Mouse (Mus musculus) intestine, embryonic 16.5 days (tissue): ENCODE data around the gene Aste1. TPM values are rescaled to one million over a fixed set of nuclear protein-coding genes. Genes with fewer than 3 reads are reported as not detected.

Experiments used
- ATAC-seq: fragments of 200-750 bp; cut with Nextera tagmentation; 2 replicates; pipeline ENCODE4 v1.8.0; 2017; ENCODE audit warnings: moderate TSS enrichment, moderate library complexity
- H3K27ac ChIP-seq: fragments of 300-500 bp; sonication (generic); 2 replicates; pipeline ENCODE4 v1.5.1; 2014; ENCODE audit warnings: mild to moderate bottlenecking, low read length
- H3K27me3 ChIP-seq: fragments of 300-500 bp; sonication (generic); replicated peaks from 2 replicates; pipeline ENCODE4 v1.6.1; 2014; ENCODE audit warnings: low read length, control low read depth, mixed read lengths; ENCODE audit not compliant: control insufficient read depth, insufficient read depth
- H3K36me3 ChIP-seq: fragments of 300-500 bp; sonication (generic); 2 replicates; pipeline ENCODE4 v1.6.1; 2014; ENCODE audit warnings: low read length, control low read depth; ENCODE audit not compliant: control insufficient read depth, insufficient read depth
- H3K4me1 ChIP-seq: fragments of 300-500 bp; sonication (generic); 2 replicates; pipeline ENCODE4 v1.6.1; 2014; ENCODE audit warnings: low read length, control low read depth, mixed read lengths; ENCODE audit not compliant: control insufficient read depth, insufficient read depth
- H3K4me2 ChIP-seq: fragments of 300-500 bp; sonication (generic); 2 replicates; pipeline ENCODE4 v1.6.1; 2014; ENCODE audit warnings: low read depth, low read length, control low read depth
- H3K4me3 ChIP-seq: fragments of 300-500 bp; sonication (generic); 2 replicates; pipeline ENCODE4 v1.5.1; 2014; ENCODE audit warnings: mild to moderate bottlenecking, low read length
- H3K9ac ChIP-seq: fragments of 300-500 bp; sonication (generic); 2 replicates; pipeline ENCODE4 v1.6.1; 2014; ENCODE audit warnings: low read depth, low read length
- H3K9me3 ChIP-seq: fragments of 300-500 bp; sonication (generic); 2 replicates; pipeline ENCODE4 v1.6.1; 2016; ENCODE audit warnings: low read length, control low read depth; ENCODE audit not compliant: control insufficient read depth
- WGBS: fragments of 180-500 bp; shearing (Covaris S2); extraction: QIAGEN DNeasy Blood & Tissue Kit; methylation state at CpG from one replicate; pipeline ENCODE4 v1.1.7; 2014; 5-methylcytosine and 5-hydroxymethylcytosine counted together
- polyA plus RNA-seq: library from polyadenylated mRNA; unstranded; fragments of >200 nt; fragmentation: Nextera tagmentation; extraction: Ambion mirVana; gene quantifications from 2 replicates; pipeline ENCODE4 v1.2.1, GENCODE M21; 2015

Aste1 gene
- 12.2 and 12.6 TPM in 2 replicates for polyA plus RNA-seq

GRCm38 (mm10) chr9:105395218-105395627, at the start of gene Aste1, which contains the start of gene Nek11:
Gene Aste1 (plus strand): TSS chr9:105395392.
Gene Nek11 (minus strand): TSS chr9:105395524.
- H3K4me2 ChIP-seq: peak within 1 kb of the TSS; percentile 79
- WGBS: under 1% methylated on average over 44 of the region's 44 CpGs
- peaks cover 4% of the 10 kb centered on the region; the same call in 1 of the 2 replicates for H3K36me3 ChIP-seq
- peak; percentile 99 for ATAC-seq
- H3K27ac ChIP-seq: peak within 1 kb of the TSS; percentile 96
- no peaks in the 10 kb centered on the region for H3K27me3 ChIP-seq
- H3K9ac ChIP-seq: peak within 1 kb of the TSS; percentile 80
- peaks cover 13% of the 10 kb centered on the region for H3K4me1 ChIP-seq
- H3K4me3 ChIP-seq: peak within 1 kb of the TSS; percentile 77
- no peaks in the 10 kb centered on the region for H3K9me3 ChIP-seq

GRCm38 (mm10) chr9:105348242-105349031, 46.8 kb upstream of the Aste1 start:
- no peak overlapping the region for H3K4me2 ChIP-seq
- no peak overlapping the region for H3K9ac ChIP-seq
- no peak overlapping the region for H3K27ac ChIP-seq
- H3K9me3 ChIP-seq: no peaks in the 10 kb centered on the region
- no peak for ATAC-seq
- no peaks in the 10 kb centered on the region for H3K27me3 ChIP-seq
- WGBS: 75% methylated on average over 10 of the region's 10 CpGs
- H3K36me3 ChIP-seq: no peaks in the 10 kb centered on the region
- H3K4me1 ChIP-seq: no peaks in the 10 kb centered on the region
- no peak overlapping the region for H3K4me3 ChIP-seq

GRCm38 (mm10) chr9:105349034-105349433, 46.2 kb upstream of the Aste1 start:
- no peak for ATAC-seq
- Histone ChIP-seq H3K36me3 (no peaks in the 10 kb centered on the region), H3K27me3 (no peaks in the 10 kb centered on the region), H3K9ac (no peak overlapping the region), H3K9me3 (no peaks in the 10 kb centered on the region), H3K4me1 (no peaks in the 10 kb centered on the region), H3K4me3 (no peak overlapping the region), H3K27ac (no peak overlapping the region), H3K4me2 (no peak overlapping the region)
- 72% methylated on average over 5 of the region's 5 CpGs for WGBS

GRCm38 (mm10) chr9:105362181-105362580, 33.0 kb upstream of the Aste1 start:
- no peak for ATAC-seq
- no peak overlapping the region for H3K4me2 ChIP-seq
- no peaks in the 10 kb centered on the region for H3K9me3 ChIP-seq
- H3K36me3 ChIP-seq: no peaks in the 10 kb centered on the region
- no peak overlapping the region for H3K27ac ChIP-seq
- H3K4me1 ChIP-seq: no peaks in the 10 kb centered on the region
- 78% methylated on average over 2 of the region's 2 CpGs for WGBS
- no peak overlapping the region for H3K4me3 ChIP-seq
- no peaks in the 10 kb centered on the region for H3K27me3 ChIP-seq
- no peak overlapping the region for H3K9ac ChIP-seq

- no peaks in the 10 kb centered on the region for H3K36me3 ChIP-seq
- 83% methylated on average over 5 of the region's 5 CpGs for WGBS
- no peak overlapping the region for H3K4me3 ChIP-seq
- no peak overlapping the region for H3K4me2 ChIP-seq
- ATAC-seq: no peak
- H3K27ac ChIP-seq: no peak overlapping the region
- H3K9me3 ChIP-seq: no peaks in the 10 kb centered on the region
- H3K27me3 ChIP-seq: no peaks in the 10 kb centered on the region
- H3K9ac ChIP-seq: no peak overlapping the region
- H3K4me1 ChIP-seq: no peaks in the 10 kb centered on the region
Measured at GRCm38 (mm10) chr9:105363520-105364231, 31.5 kb upstream of the Aste1 start.

GRCm38 (mm10) chr9:105366199-105366598, 29.0 kb upstream of the Aste1 start:
- Histone ChIP-seq H3K4me3 (no peak overlapping the region), H3K4me1 (no peaks in the 10 kb centered on the region), H3K36me3 (no peaks in the 10 kb centered on the region), H3K27ac (no peak overlapping the region), H3K4me2 (no peak overlapping the region), H3K9ac (no peak overlapping the region), H3K27me3 (no peaks in the 10 kb centered on the region), H3K9me3 (no peaks in the 10 kb centered on the region)
- 94% methylated on average over 4 of the region's 4 CpGs for WGBS
- no peak for ATAC-seq

- H3K9me3 ChIP-seq: no peaks in the 10 kb centered on the region
- H3K4me2 ChIP-seq: no peak overlapping the region
- no peak for ATAC-seq
- H3K4me3 ChIP-seq: no peak overlapping the region
- no peak overlapping the region for H3K27ac ChIP-seq
- WGBS: 81% methylated on average over 3 of the region's 3 CpGs
- H3K9ac ChIP-seq: no peak overlapping the region
- no peaks in the 10 kb centered on the region for H3K27me3 ChIP-seq
- H3K36me3 ChIP-seq: no peaks in the 10 kb centered on the region
- H3K4me1 ChIP-seq: no peaks in the 10 kb centered on the region
Measured at GRCm38 (mm10) chr9:105368605-105369004, 26.6 kb upstream of the Aste1 start.

GRCm38 (mm10) chr9:105374361-105374760, 20.8 kb upstream of the Aste1 start:
- Histone ChIP-seq H3K4me3 (no peak overlapping the region), H3K9ac (no peak overlapping the region), H3K9me3 (no peaks in the 10 kb centered on the region), H3K4me2 (no peak overlapping the region), H3K36me3 (no peaks in the 10 kb centered on the region), H3K27me3 (no peaks in the 10 kb centered on the region), H3K27ac (no peak overlapping the region), H3K4me1 (no peaks in the 10 kb centered on the region)
- 50% methylated on average over 5 of the region's 5 CpGs for WGBS
- ATAC-seq: no peak

- no peaks in the 10 kb centered on the region for H3K36me3 ChIP-seq
- H3K9ac ChIP-seq: no peak overlapping the region
- H3K9me3 ChIP-seq: no peaks in the 10 kb centered on the region
- no peaks in the 10 kb centered on the region for H3K4me1 ChIP-seq
- 69% methylated on average over 7 of the region's 7 CpGs for WGBS
- no peak overlapping the region for H3K27ac ChIP-seq
- no peaks in the 10 kb centered on the region for H3K27me3 ChIP-seq
- H3K4me2 ChIP-seq: no peak overlapping the region
- no peak overlapping the region for H3K4me3 ChIP-seq
- no peak for ATAC-seq
Measured at GRCm38 (mm10) chr9:105376411-105376810, 18.8 kb upstream of the Aste1 start.
